Mouse (Mus musculus) megakaryocyte-erythroid progenitor cell, adult 5 weeks (primary cell): ENCODE data around the gene Dnah8. TPM values are rescaled to one million over a fixed set of nuclear protein-coding genes. Genes with fewer than 3 reads are reported as not detected.

Experiments
- polyA plus RNA-seq: library from polyadenylated mRNA; stranded (reverse); fragments of >175 nt; gene quantifications from 2 replicates; pipeline ENCODE4 v1.2.3, GENCODE M21; 2012

Gene Dnah8
- polyA plus RNA-seq: 6.2 and 6.6 TPM in 2 replicates

DNA sequence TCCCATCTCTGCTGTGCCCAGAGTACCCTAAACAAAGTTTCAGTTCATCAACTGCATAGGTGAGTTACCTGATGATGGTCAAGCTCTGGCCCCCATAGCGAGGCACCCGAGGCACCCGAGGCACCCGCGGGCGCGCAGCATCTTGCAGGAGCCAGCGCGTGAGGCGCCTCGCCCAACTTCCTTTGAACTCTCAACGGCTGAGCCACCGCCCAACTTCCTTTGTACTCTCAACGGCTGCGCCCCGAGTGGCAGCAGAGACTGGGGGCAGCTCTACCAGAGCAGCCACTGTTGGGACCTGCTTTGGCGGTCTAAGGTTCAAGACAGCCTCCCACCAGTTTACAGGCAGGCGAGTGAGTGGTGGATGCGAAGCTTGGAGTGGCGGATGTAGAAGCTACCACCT lies at the start of gene Dnah8:
Gene Dnah8, plus strand, starts transcription at position 223 of the 400 bp plus-strand sequence.

DNA sequence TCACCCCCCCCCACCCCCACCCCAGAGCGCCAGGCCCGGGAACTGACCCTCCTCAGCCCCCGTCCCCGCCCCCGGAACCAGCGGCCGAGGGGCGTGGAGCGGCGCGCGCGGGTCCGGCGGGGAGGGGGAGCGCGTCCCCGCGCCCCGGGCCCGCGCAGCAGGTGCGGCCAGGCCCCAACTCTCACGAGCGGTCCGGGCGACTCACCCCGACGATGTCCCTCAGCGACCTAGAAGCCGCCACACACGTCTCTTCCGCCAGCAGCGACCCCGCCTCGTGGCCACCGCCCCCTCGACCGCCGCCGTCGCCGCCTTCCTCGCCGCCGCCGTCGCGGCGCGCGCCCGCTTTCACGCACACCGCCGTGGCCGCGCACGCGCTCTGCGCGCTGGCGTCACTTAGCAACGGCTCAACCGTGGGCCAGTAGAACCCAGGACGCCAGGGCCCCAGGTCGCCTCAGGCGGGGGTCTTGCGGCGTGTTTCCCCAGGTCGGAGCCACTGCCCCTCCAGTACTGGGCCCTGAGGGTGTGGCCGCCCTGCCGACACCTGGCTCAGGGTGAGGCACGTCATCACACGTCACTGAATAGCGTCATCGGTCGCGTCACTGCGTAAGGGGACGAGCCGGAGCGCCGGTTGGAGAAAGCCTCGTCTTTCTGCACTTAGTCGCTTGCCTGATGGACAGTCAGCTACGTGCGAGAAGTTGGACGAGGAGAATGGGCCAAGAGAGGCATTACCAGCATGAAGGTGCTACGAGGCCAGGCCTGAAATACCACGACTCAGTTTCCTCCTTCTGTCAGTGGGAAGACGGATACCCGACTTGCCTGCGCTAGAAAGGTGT lies 48.0 kb upstream of the Dnah8 start, which contains the start of gene Btbd9:
Gene Btbd9, minus strand, starts transcription at position 548 of the 833 bp plus-strand sequence.

DNA sequence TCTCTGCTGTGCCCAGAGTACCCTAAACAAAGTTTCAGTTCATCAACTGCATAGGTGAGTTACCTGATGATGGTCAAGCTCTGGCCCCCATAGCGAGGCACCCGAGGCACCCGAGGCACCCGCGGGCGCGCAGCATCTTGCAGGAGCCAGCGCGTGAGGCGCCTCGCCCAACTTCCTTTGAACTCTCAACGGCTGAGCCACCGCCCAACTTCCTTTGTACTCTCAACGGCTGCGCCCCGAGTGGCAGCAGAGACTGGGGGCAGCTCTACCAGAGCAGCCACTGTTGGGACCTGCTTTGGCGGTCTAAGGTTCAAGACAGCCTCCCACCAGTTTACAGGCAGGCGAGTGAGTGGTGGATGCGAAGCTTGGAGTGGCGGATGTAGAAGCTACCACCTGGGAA lies 2.6 kb downstream of the Dnah8 start, which contains the start of gene Glo1:
Gene Glo1, minus strand, starts transcription at position 153 of the 400 bp plus-strand sequence.

DNA sequence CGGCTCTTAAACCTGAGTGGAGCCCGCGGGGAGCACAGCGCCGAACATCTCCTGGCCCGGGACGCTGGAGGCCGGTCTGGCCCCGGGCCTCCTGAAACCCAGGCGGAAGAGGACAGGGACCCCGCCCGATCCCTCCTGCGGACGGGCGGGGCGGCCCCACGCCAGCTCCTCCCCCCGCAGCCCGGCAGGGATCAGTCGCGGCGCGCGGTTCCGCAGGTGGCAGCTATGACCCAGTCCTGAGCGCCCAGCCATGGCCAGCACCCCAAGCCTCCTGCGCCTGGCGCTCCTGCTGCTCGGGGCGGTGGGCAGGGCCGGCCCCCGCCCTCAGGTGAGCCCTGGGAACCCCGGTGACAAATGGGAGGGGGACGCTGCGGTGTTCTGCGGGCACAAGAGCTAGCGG lies 277.5 kb downstream of the Dnah8 start, which contains the start of gene Glp1r:
Gene Glp1r, plus strand, starts transcription at position 191 of the 400 bp plus-strand sequence.

Other genes with a start within 250 kb of the Dnah8 start
- 64.8 and 74.8 TPM in 2 replicates for gene Btbd9, start 47.9 kb upstream of the Dnah8 start, polyA plus RNA-seq
- gene Glo1, start 2.5 kb downstream of the Dnah8 start, polyA plus RNA-seq: 19.7 and 21.3 TPM in 2 replicates